Mouse (Mus musculus) heart, postnatal 10 days (tissue): Measurements from ENCODE around the gene Arhgap29. TPM values are rescaled to one million over a fixed set of nuclear protein-coding genes. Genes with fewer than 3 reads are reported as not detected.
A peak's percentile ranks its signal among the peaks of the same experiment; 100 is the strongest.

Experiments used
- DNase-seq, 2 experiments: peaks; one replicate each; pipeline ENCODE4 v3.0.0; 2021
- intact Hi-C: fragments of 180-260 bp; cut with DNase I; formaldehyde crosslinking; loops from one replicate; pipeline ENCODE4 v1.15.1; 2025
- total RNA-seq, 2 experiments: library from RNA; stranded (reverse); gene quantifications; 2 replicates each; pipeline ENCODE4 v1.2.3; 2021

Gene Arhgap29
- total RNA-seq, 2 experiments from 2014 or later: 93.7 to 109 TPM

DNA sequence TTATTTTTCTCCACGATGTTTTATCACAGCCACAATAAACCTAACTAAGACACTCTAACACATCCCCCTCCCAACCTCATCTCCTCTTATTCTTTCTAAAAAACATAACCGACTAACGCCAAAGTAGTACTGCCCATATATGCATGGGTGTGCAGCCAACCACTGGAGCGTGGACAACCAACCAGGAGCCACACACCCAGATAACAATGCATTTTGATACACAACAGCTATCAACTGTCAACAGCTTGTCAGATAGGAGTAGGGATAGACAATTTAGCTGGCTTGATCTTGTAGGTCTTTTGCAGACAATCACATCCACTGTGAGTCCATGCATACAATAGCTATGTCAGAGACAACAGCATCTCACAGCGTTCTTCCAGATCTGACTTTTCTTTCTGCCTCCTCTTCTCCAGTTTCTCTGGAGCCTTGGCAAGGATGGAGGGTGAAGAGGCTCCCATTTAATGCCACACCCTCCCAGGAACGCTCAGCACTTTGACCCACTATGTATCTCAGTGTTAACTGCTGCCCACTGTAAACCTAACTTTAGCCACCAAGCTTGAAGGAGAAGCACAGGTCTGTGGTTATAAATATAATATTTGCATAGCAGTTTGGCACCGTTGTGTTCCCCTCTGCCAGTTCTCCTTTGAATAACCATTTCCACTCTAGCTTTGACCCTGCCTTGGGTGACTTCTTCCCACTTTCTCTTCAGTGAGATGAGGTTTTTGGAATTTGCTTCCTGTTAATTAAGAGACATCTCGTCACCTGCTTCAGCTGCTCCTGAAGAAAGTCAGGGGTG, 12.0 kb upstream of the Arhgap29 start:
- intact Hi-C loops: no loop called here
- DNase-seq: peak; percentile 18 to 25

DNA sequence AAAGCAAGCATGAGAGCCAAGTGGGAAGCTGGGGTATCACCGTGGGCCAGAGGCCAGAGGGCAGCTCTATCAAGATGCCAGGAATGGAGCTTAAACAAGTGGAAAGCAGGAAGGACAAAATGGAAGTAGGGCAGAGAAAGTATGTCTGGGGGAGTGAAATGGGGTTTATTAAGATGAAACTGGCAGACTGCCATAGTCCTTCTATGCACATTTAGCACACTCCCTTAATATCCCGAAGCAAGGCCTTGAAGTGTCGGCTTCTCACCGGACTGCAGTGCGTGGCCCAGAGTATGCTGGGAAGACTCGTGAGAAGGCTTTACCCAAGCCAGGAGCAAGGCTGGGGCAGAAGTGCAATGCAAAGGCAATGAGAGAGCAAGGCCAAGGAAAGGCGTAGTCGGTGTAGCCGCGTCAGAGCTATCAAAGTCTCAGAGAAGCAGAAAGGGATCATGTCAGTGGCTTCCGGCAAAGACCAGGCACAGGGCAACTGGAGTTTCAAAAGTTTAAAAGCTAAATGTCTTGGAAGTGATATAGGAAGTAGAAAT, 11.1 kb upstream of the Arhgap29 start:
- peak; percentile 29 to 30 for DNase-seq
- intact Hi-C loops: no loop called here

- DNase-seq: no peak
- intact Hi-C loops: no loop called here
These were observed 6.4 kb upstream of the Arhgap29 start for GRCm38 (mm10) chr3:121945957-121946356.

DNA sequence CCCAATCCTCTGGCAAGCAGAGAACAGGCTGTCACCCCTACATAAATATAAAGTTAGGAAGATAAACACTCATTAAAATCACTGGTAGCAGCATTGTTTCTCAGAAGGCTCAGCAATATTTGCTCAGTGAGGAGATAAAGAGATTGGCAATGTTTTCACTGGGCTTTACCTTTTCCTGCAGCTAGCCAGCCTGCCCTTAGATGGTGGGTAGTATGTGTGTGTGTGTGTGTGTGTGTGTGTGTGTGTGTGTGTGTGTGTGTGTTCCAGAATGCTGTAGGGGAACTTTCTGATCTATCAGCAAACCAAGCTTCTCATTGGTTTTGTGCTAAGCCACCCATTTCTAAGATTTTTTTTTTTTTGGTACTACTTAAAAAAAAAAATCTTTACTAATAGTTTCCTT, 5.6 kb upstream of the Arhgap29 start:
- intact Hi-C loops: no loop called here

GRCm38 (mm10) chr3:121950139-121950538, 2.2 kb upstream of the Arhgap29 start:
- intact Hi-C loops: loop anchor here (10.0 kb wide), 1 partner anchor 325 kb away; the partner anchor contains the start of gene Dnttip2
- DNase-seq: no peak

More for the DNA sequence above, 5.6 kb upstream of the Arhgap29 start:
- DNase-seq: no peak

DNA sequence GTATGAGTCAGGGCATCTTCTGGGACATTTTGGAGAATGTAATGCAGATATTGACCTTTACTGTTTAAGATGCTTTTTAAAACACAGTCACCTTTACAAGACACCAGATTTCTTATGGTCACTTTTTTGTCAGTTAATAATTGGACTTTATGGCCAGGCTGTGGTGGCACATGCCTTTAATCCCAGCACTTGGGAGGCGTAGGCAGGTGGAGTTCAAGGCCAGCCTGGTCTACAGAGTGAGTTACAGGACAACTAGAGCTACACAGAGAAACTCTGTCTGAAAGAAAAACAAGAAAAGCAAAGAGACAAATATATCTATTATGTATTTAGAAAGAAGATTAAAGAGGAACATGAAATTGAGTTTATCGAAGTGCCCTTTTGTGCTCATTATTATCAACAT, 1.2 kb upstream of the Arhgap29 start:
- no peak for DNase-seq
- intact Hi-C loops: loop anchor here (10.0 kb wide), 1 partner anchor 324 kb away; the partner anchor contains the start of gene Dnttip2

- peak; percentile 93 to 94 for DNase-seq
- intact Hi-C loops: loop anchor here (2.0 to 10.0 kb wide), 2 partner anchors 38 to 322 kb away; partner anchors contain the start of gene Dnttip2
These were observed 700 bp downstream of the Arhgap29 start for GRCm38 (mm10) chr3:121953049-121953432.

- intact Hi-C loops: loop anchor here (2.0 to 10.0 kb wide), 3 partner anchors 39 to 321 kb away; partner anchors contain the start of gene Dnttip2
- DNase-seq: peak; percentile 60 to 68
These were observed 1.3 kb downstream of the Arhgap29 start for GRCm38 (mm10) chr3:121953433-121954161.

- intact Hi-C loops: loop anchor here (2.0 to 10.0 kb wide), 2 partner anchors 64 to 320 kb away; partner anchors contain the start of gene Dnttip2
- no peak for DNase-seq
These were observed 2.1 kb downstream of the Arhgap29 start for GRCm38 (mm10) chr3:121954421-121954820.

DNA sequence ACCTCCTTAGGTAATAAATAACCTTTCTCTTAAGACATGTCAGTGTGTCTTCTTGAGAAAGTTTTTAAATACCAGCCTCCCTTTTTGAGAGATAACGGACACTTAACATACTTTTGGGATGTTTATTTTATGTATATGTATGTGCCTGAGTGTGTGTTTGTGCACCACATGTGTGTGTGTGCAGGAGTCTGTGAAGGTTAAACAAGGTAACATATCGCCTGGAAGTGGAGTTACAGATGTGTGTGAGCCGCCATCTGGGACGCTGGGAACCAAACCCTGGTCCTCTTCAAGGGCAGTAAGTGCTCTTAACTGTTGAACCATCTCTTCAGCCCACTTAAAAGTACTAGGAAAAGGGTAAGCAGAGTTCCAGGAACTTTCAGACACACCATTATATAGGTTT, 3.2 kb downstream of the Arhgap29 start:
- intact Hi-C loops: loop anchor here (2.0 to 10.0 kb wide), 2 partner anchors 65 to 319 kb away; partner anchors contain the start of gene Dnttip2
- no peak for DNase-seq

GRCm38 (mm10) chr3:121956789-121957188, 4.4 kb downstream of the Arhgap29 start:
- no peak for DNase-seq
- intact Hi-C loops: loop anchor here (10.0 kb wide), 1 partner anchor 318 kb away; the partner anchor contains the start of gene Dnttip2

- intact Hi-C loops: loop anchor here (10.0 kb wide), 1 partner anchor 317 kb away; the partner anchor contains the start of gene Dnttip2
- DNase-seq: no peak
These were observed 5.4 kb downstream of the Arhgap29 start for GRCm38 (mm10) chr3:121957606-121958344.

GRCm38 (mm10) chr3:121964173-121964572, 11.8 kb downstream of the Arhgap29 start:
- intact Hi-C loops: loop anchor here (2.0 kb wide), 2 partner anchors 79 to 177 kb away; no protein-coding TSS in a partner anchor
- peak; percentile 80 to 81 for DNase-seq

DNA sequence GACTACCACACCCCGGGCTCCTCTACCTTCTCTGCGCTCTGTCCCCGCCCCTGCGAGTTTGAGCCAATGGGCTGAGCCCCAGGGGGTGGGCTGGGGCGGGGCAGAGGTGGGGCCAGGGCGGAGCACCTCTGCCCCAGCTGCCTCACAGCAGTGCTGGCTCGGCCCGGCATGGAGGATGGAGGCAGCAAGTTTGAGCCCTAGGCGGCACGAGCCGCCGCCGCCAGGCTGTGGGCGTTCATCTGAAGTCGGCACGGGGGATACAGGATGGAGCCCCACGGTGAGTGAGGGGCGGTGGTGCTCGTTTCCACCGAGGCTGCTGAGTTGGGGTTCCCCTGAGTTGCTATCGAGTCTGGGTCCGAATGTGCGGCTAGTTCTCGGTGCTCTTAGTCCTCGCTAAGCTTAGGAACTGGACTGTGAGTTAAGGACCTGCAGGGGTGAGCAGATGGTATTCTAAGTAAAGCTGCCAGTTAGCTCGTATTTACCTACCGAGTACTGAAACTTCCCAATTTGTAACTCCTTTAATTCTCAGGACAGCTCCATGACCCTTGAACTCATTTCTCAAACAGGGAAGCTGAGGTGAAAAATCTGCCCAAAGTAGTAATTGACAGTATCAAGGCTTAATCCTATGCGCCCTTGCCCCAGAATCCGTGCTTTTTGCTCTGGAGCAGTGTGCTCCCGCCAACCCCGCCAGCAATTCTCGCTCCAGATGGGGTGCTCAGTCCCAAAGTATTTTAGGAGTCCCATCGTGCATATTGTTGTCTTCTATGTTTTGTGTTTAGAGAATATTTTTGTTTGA, 15.5 kb downstream of the Arhgap29 start:
- peak; percentile 92 to 94 for DNase-seq
- intact Hi-C loops: loop anchor here (1.0 to 2.0 kb wide), 2 partner anchors 136 to 153 kb away; no protein-coding TSS in a partner anchor

- intact Hi-C loops: loop anchor here (2.0 kb wide), 1 partner anchor 152 kb away; no protein-coding TSS in a partner anchor
- DNase-seq: peak; percentile 76 to 82
These were observed 16.3 kb downstream of the Arhgap29 start for GRCm38 (mm10) chr3:121968621-121969020.

DNA sequence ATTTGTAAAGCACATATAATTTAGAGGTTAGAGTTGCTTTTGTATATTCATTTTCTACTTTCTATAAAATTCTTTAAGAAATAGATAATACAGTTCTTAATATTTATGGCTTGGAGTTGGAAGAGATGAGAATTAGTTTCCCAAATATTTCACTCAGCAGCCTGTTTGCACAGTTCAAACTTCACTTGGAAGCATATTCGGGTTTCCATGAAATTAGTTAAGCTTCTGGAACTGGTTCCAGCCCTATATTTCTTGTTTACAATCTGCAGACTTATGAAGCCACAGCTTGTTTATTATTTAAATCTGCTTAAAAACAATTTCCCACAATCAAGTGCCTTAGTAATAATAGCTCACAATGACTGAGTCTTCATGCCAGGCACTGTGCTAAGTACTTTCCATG, 17.1 kb downstream of the Arhgap29 start:
- no peak for DNase-seq
- intact Hi-C loops: loop anchor here (2.0 kb wide), 1 partner anchor 151 kb away; no protein-coding TSS in a partner anchor

DNA sequence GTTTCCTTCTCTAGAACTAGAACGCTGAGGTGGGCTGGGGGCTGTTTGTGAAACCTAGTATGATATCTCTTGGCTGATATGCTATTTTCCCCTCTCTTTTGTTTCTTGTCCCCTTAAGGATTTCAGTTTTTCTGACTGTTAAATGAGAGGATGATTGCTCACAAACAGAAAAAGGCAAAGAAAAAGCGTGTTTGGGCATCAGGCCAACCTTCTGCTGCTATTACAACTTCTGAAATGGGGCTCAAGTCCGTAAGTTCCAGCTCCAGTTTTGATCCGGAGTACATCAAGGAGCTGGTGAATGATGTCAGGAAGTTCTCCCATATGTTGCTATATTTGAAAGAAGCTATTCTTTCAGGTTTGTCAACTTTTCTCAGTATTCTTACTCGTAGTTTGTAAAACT, 21.4 kb downstream of the Arhgap29 start:
- intact Hi-C loops: no loop called here

GRCm38 (mm10) chr3:121975381-121975780, 23.0 kb downstream of the Arhgap29 start:
- intact Hi-C loops: no loop called here
- no peak for DNase-seq

More for the DNA sequence above, 21.4 kb downstream of the Arhgap29 start:
- peak; percentile 39 to 48 for DNase-seq

DNA sequence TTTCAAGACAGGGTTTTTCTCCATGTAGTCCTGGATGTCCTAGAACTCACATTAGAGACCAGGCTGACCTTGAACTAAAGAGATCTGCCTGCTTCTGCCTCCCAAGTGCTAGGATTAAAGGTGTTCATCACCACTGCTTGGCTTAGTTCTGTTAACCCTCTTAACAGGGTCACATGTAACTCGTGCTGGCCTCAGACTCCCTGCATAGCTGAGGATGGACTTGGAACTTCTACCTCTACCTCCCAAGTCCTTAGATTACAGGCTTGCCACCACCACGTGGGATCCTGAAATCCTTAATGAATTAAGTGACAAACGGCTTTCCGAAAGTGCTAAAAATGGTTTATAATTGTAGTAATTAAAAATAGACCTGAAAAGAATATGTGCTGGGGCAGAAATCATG, 29.0 kb downstream of the Arhgap29 start:
- intact Hi-C loops: no loop called here
- no peak for DNase-seq
